Mouse (Mus musculus) ES-E14 (cell line): ENCODE results near the gene Fmo2. TPM values are rescaled to one million over a fixed set of nuclear protein-coding genes. Genes with fewer than 3 reads are reported as not detected.

Experiments
- DNase-seq: peaks from one replicate; pipeline ENCODE4 v3.0.0-alpha.2; 2013; ENCODE audit warnings: low read depth, low spot score
- H3K27ac ChIP-seq: 2 replicates; pipeline ENCODE4 v1.5.1; 2012; ENCODE audit warnings: low read depth, mild to moderate bottlenecking, low read length, moderate library complexity, mixed read lengths; ENCODE audit not compliant: poor library complexity, insufficient read depth, severe bottlenecking
- H3K36me3 ChIP-seq: 2 replicates; pipeline ENCODE4 v1.6.1; 2012; ENCODE audit warnings: mild to moderate bottlenecking, low read length, moderate library complexity, mixed read lengths; ENCODE audit not compliant: control insufficient read depth, poor library complexity, insufficient read depth, severe bottlenecking
- H3K4me1 ChIP-seq, 2 experiments: fragments of 150-350 bp in 1 of 2; sonication (generic) in 1 of 2; 2 replicates each; pipeline ENCODE4 v1.6.1; 2012; ENCODE audit warnings: low read length in 2 of 2, mild to moderate bottlenecking in 1 of 2, mixed read lengths in 1 of 2; ENCODE audit not compliant: control insufficient read depth in 2 of 2, insufficient read depth in 2 of 2, poor library complexity in 1 of 2
- H3K4me3 ChIP-seq, 2 experiments: fragments of 150-350 bp in 1 of 2; sonication (generic) in 1 of 2; 2 replicates each; pipeline ENCODE4 v1.5.1; 2012; ENCODE audit warnings: low read length in 2 of 2, low read depth in 1 of 2, mild to moderate bottlenecking in 1 of 2, mixed read lengths in 1 of 2; ENCODE audit not compliant: insufficient read depth in 1 of 2, poor library complexity in 1 of 2, severe bottlenecking in 1 of 2
- H3K9ac ChIP-seq: 2 replicates; pipeline ENCODE4 v1.6.1; 2012; ENCODE audit warnings: low read depth, mild to moderate bottlenecking, low read length, mixed read lengths; ENCODE audit not compliant: poor library complexity, insufficient read depth, severe bottlenecking
- H3K9me3 ChIP-seq: fragments of 150-350 bp; sonication (generic); 2 replicates; pipeline ENCODE4 v1.6.1; 2012; ENCODE audit warnings: low read depth, mild to moderate bottlenecking, low read length; ENCODE audit not compliant: control insufficient read depth, insufficient read depth
- CHD2 ChIP-seq: IDR thresholded peaks from 2 replicates; pipeline ENCODE4 v1.6.1; 2014; ENCODE audit warnings: mild to moderate bottlenecking, low read depth, low read length, inconsistent platforms
- HCFC1 ChIP-seq: IDR thresholded peaks from 2 replicates; pipeline ENCODE4 v1.6.1; 2012; ENCODE audit warnings: low read length, inconsistent platforms, borderline replicate concordance; ENCODE audit not compliant: insufficient read depth
- MAFK ChIP-seq: IDR thresholded peaks from 2 replicates; pipeline ENCODE4 v1.6.1; 2014; ENCODE audit warnings: mild to moderate bottlenecking, low read depth, low read length, inconsistent platforms; ENCODE audit not compliant: insufficient read depth
- ZC3H11A ChIP-seq: IDR thresholded peaks from 2 replicates; pipeline ENCODE4 v1.6.1; 2012; ENCODE audit warnings: low read depth, mild to moderate bottlenecking, inconsistent platforms, low read length, borderline replicate concordance
- ZNF384 ChIP-seq: IDR thresholded peaks from 2 replicates; pipeline ENCODE4 v1.6.1; 2012; ENCODE audit warnings: low read depth, low read length, inconsistent platforms
- in situ Hi-C, 2 experiments: fragments of 600-800 bp; cut with MboI; formaldehyde crosslinking; loops; one replicate each; pipeline ENCODE4 v1.15.1; 2025; ENCODE audit warnings: low sequenced_read_pairs in 2 of 2, inconsistent platforms in 1 of 2; ENCODE audit not compliant: unreplicated experiment in 2 of 2
- total RNA-seq: library from RNA; depleted of rRNA; stranded (reverse); fragments of 300-350 nt; gene quantifications from 2 replicates; pipeline ENCODE4 v1.2.3, GENCODE M21; 2012

Fmo2 gene
- total RNA-seq, 1 experiment: not detected

DNA sequence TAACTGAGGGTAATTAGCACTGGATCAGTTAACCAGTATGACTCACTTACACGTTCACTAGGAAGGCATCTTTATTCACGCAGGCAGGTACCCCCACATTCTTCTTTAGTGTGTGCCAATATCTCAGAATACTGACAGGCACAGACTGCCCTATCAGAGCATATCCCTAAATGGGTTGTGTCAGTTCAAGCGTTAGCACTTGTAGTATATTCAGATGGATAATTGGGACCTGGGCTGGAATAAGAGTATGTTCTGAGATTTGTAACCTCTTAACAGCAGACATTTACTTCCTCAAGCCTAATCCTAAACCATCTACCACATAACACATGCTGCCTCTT, 33.1 kb downstream of the Fmo2 start:
- no peak for TF ChIP-seq ZNF384
- TF ChIP-seq ZC3H11A: no peak
- TF ChIP-seq CHD2: no peak
- no peak for TF ChIP-seq MAFK
- no peak for TF ChIP-seq HCFC1
- in situ Hi-C loops: no loop called here
- H3K36me3 ChIP-seq: no peaks in the 10 kb centered on the region
- DNase-seq: no peak
- no peak overlapping the region for H3K9ac ChIP-seq
- H3K27ac ChIP-seq: no peak overlapping the region
- no peak overlapping the region for H3K4me3 ChIP-seq
- H3K4me1 ChIP-seq: no peaks in the 10 kb centered on the region
- no peaks in the 10 kb centered on the region for H3K9me3 ChIP-seq

- in situ Hi-C loops: no loop called here
- TF ChIP-seq HCFC1: no peak
- no peak for TF ChIP-seq CHD2
- TF ChIP-seq ZNF384: no peak
- TF ChIP-seq MAFK: no peak
- TF ChIP-seq ZC3H11A: no peak
- Histone ChIP-seq H3K4me3 (no peak overlapping the region), H3K9me3 (no peaks in the 10 kb centered on the region), H3K27ac (no peak overlapping the region), H3K36me3 (no peaks in the 10 kb centered on the region), H3K9ac (no peak overlapping the region), H3K4me1 (no peaks in the 10 kb centered on the region)
- DNase-seq: no peak
Observed at GRCm38 (mm10) chr1:162864816-162865492, 33.6 kb downstream of the Fmo2 start.

GRCm38 (mm10) chr1:162864279-162864678, 34.2 kb downstream of the Fmo2 start:
- Histone ChIP-seq H3K9me3 (no peaks in the 10 kb centered on the region), H3K36me3 (no peaks in the 10 kb centered on the region), H3K4me3 (no peak overlapping the region), H3K4me1 (no peaks in the 10 kb centered on the region), H3K27ac (no peak overlapping the region), H3K9ac (no peak overlapping the region)
- TF ChIP-seq CHD2: no peak
- no peak for DNase-seq
- in situ Hi-C loops: no loop called here

DNA sequence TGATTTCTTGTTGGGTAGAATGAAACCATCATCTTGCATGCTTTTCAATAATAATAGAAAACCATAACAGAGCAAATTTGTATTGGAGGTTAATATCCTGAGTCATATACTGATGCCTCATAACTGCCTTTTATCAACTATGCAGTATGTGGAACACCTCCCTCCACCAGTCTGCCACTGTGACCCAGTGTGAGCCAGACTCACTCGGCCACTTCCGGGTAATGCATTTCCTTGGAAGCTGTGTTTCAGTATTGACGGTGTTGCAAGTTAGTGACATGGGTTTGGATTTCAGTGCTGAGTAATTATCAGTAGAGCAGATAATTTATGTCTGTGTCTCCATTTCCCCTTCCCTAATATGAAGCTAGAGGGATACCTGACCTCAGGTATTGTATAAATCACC, 34.9 kb downstream of the Fmo2 start:
- no peak for DNase-seq
- Histone ChIP-seq H3K4me3 (no peak overlapping the region), H3K9me3 (no peaks in the 10 kb centered on the region), H3K36me3 (no peaks in the 10 kb centered on the region), H3K27ac (no peak overlapping the region), H3K9ac (no peak overlapping the region), H3K4me1 (no peaks in the 10 kb centered on the region)
- in situ Hi-C loops: no loop called here
- TF ChIP-seq CHD2 (no peak), ZC3H11A (no peak), MAFK (no peak), HCFC1 (no peak), ZNF384 (no peak)

- 0 out of 2 replicates have a peak, but pooled peaks have one; percentile 22 for TF ChIP-seq MAFK
- TF ChIP-seq ZC3H11A: no peak
- no peak for DNase-seq
- H3K4me3 ChIP-seq: no peak overlapping the region
- H3K9me3 ChIP-seq: no peaks in the 10 kb centered on the region
- no peak overlapping the region for H3K27ac ChIP-seq
- no peaks in the 10 kb centered on the region for H3K36me3 ChIP-seq
- H3K4me1 ChIP-seq: no peaks in the 10 kb centered on the region
- no peak overlapping the region for H3K9ac ChIP-seq
- in situ Hi-C loops: no loop called here
Observed at GRCm38 (mm10) chr1:162862328-162862727, 36.2 kb downstream of the Fmo2 start.
